Mouse (Mus musculus) hindbrain, embryonic 15.5 days (tissue): ENCODE results near the gene Mpp6. TPM values are rescaled to one million over a fixed set of nuclear protein-coding genes. Genes with fewer than 3 reads are reported as not detected.

ENCODE experiments used
- ATAC-seq: fragments of 200-750 bp; cut with Nextera tagmentation; 2 replicates; pipeline ENCODE4 v1.8.0; 2017; ENCODE audit warnings: low read depth, moderate number of reproducible peaks, moderate TSS enrichment; ENCODE audit not compliant: low FRiP score
- H3K27ac ChIP-seq: fragments of 300-500 bp; sonication (generic); replicated peaks from 2 replicates; pipeline ENCODE4 v1.5.1; 2015; ENCODE audit warnings: mild to moderate bottlenecking, inconsistent platforms
- H3K27me3 ChIP-seq: fragments of 300-500 bp; sonication (generic); 2 replicates; pipeline ENCODE4 v1.6.1; 2015; ENCODE audit warnings: control low read depth, inconsistent platforms
- H3K36me3 ChIP-seq: fragments of 300-500 bp; sonication (generic); 2 replicates; pipeline ENCODE4 v1.6.1; 2015; ENCODE audit warnings: control low read depth, inconsistent platforms
- H3K4me1 ChIP-seq: fragments of 300-500 bp; sonication (generic); replicated peaks from 2 replicates; pipeline ENCODE4 v1.6.1; 2015; ENCODE audit warnings: control low read depth, inconsistent platforms
- H3K4me2 ChIP-seq: fragments of 300-500 bp; sonication (generic); 2 replicates; pipeline ENCODE4 v1.6.1; 2015; ENCODE audit warnings: moderate library complexity, mild to moderate bottlenecking, inconsistent platforms
- H3K4me3 ChIP-seq: fragments of 300-500 bp; sonication (generic); 2 replicates; pipeline ENCODE4 v1.5.1; 2015; ENCODE audit warnings: mild to moderate bottlenecking, inconsistent platforms
- H3K9ac ChIP-seq: fragments of 300-500 bp; sonication (generic); 2 replicates; pipeline ENCODE4 v1.6.1; 2015; ENCODE audit warnings: inconsistent platforms
- H3K9me3 ChIP-seq: fragments of 300-500 bp; sonication (generic); 2 replicates; pipeline ENCODE4 v1.6.1; 2016; ENCODE audit warnings: control low read depth, inconsistent platforms
- WGBS: fragments of 180-500 bp; shearing (Covaris S2); methylation state at CpG from one replicate; pipeline ENCODE4 v1.1.7; 2015; 5-methylcytosine and 5-hydroxymethylcytosine counted together
- polyA plus RNA-seq: library from polyadenylated mRNA; unstranded; fragments of >200 nt; fragmentation: Nextera tagmentation; extraction: Ambion mirVana; gene quantifications from 2 replicates; pipeline ENCODE4 v1.2.1, GENCODE M21; 2015

The Mpp6 gene
- polyA plus RNA-seq, 1 experiment from 2014 or later, result 58.3 TPM

DNA sequence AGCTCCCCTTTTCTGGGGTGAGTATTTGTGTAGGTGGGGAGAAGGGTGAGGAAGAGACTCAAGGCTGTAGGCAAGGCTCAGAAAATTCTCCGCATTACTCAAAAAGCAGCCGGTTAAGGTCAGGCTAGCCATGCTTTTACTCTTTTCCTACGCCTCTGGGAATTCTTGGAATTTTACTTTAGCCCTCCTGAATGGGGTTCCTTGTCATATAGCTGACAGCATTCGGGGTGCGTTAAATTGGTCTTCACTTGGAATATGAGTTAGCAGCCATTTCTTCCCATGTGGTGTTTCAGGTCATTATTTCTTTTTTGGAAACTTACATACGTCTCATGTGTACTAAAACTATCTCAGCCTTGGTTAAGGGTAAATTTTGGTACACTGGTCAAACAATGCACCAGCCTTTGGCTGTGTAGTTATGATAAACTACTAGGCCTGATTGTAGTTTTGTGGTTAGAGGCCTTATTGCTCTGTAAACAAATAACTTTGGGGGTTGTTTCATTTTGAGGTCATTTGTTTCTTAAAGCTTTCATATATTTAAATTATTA is 1.1 kb downstream of the Mpp6 start:
- ATAC-seq, result no peak
- 8% methylated on average over 6 of the region's 6 CpGs for WGBS
- peak overlapping the region; percentile 90 for H3K27ac ChIP-seq
- peak overlapping the region; percentile 91 for H3K9ac ChIP-seq
- no peaks in the 10 kb centered on the region for H3K36me3 ChIP-seq
- H3K9me3 ChIP-seq, result no peaks in the 10 kb centered on the region
- no peaks in the 10 kb centered on the region for H3K27me3 ChIP-seq
- H3K4me1 ChIP-seq, result peaks cover 32% of the 10 kb centered on the region
- H3K4me2 ChIP-seq, result peak overlapping the region; percentile 76
- peak overlapping the region; percentile 96 for H3K4me3 ChIP-seq

DNA sequence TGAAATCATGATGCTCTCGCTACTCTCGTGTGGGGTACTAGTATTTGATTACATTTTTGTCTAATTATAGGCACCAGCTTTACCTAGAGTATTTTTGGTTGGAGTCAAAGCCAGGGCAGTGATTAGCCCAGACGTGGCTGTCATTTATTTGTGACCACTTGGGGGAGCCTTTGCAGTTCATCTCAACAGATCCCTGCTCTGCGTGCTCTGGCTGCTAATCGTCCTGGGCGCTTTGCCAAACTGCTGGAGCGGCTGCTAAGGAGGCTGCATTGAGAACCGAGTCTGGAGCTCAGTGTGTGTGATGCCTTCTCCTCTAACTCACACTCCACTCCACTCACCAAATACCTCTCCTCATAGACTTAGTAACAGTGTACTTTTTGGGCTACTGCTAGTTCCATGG is 2.7 kb downstream of the Mpp6 start:
- under 1% methylated on average over 8 of the region's 8 CpGs for WGBS
- H3K4me2 ChIP-seq, result peak overlapping the region; percentile 42
- peaks cover 32% of the 10 kb centered on the region for H3K4me1 ChIP-seq
- peak overlapping the region; percentile 15 for H3K4me3 ChIP-seq
- H3K36me3 ChIP-seq, result no peaks in the 10 kb centered on the region
- no peaks in the 10 kb centered on the region for H3K27me3 ChIP-seq
- peak; percentile 76 for ATAC-seq
- no peaks in the 10 kb centered on the region for H3K9me3 ChIP-seq
- H3K9ac ChIP-seq, result no peak overlapping the region
- 0 out of 2 replicates have a peak overlapping the region, but pooled peaks have one; percentile 23 for H3K27ac ChIP-seq

DNA sequence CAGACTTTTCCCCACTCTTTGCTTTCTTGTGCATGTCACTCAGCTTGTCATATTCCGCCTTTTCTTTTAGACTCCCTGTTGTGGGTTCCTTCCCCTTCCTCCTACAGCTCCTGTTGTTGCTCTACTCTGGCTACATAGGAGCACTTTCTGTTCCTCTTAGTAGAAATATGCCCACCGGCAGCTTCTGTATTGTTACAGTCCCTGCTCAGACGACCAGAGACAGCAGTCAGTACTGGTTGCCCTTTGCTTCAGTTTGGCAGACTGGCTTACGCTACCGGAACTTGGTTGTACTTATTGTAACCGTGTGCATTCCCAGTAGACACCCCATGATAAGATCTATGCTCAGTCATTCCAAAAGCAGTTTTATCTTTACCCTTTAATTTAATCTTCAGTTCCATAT is 4.2 kb downstream of the Mpp6 start:
- WGBS, result 76% methylated on average over 6 of the region's 6 CpGs
- H3K36me3 ChIP-seq, result no peaks in the 10 kb centered on the region

DNA sequence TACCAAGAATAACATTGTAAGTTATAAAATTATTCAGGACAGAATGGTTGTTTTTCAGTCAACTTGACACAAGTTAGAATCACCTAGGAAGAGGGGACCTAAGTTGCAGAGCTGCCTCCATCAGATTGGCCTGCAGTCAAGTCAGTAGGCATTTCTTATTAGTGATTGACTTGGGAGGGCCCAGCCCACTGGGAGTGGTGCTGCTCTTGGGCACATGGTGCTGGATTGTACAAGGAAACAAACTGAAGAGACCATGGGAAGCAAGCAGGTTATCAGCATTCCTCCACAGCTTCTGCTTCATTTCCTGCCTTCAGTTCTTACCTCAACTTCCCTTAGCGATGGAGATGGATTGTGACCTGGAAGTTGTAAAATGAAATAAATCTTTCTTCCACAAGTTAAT is 10.9 kb downstream of the Mpp6 start:
- no peaks in the 10 kb centered on the region for H3K36me3 ChIP-seq
- H3K9ac ChIP-seq, result no peak overlapping the region
- ATAC-seq, result no peak
- 100% methylated on average over 1 of the region's 1 CpGs for WGBS
- H3K27me3 ChIP-seq, result no peaks in the 10 kb centered on the region
- no peak overlapping the region for H3K4me2 ChIP-seq
- H3K4me3 ChIP-seq, result no peak overlapping the region
- H3K27ac ChIP-seq, result no peak overlapping the region
- no peaks in the 10 kb centered on the region for H3K9me3 ChIP-seq
- H3K4me1 ChIP-seq, result no peaks in the 10 kb centered on the region

More for the DNA sequence above, 4.2 kb downstream of the Mpp6 start:
- ATAC-seq, result no peak
- Histone ChIP-seq H3K27me3 (no peaks in the 10 kb centered on the region), H3K4me1 (peaks cover 25% of the 10 kb centered on the region), H3K27ac (no peak overlapping the region), H3K9ac (no peak overlapping the region), H3K4me2 (no peak overlapping the region), H3K4me3 (no peak overlapping the region), H3K9me3 (no peaks in the 10 kb centered on the region)

DNA sequence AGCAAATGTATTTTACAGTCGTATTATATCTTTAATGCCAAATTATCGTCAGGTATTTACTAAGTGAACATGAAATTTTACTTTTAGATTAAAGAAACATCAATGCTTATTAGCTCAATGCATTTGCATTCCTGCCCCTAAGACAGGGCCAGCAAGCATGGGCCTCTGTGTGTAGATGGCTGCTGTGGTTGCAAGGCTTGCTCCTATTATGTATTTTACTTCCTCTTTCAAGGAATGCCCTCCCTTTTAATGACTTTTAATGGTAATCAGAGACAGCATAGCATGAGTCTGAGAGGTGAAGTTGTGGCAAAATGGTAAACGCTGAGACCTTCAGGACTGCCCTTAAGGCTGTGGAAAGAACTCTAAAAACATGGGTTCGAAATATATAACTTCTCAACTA is 12.8 kb downstream of the Mpp6 start:
- Histone ChIP-seq H3K4me1 (no peaks in the 10 kb centered on the region), H3K27ac (no peak overlapping the region), H3K4me3 (no peak overlapping the region), H3K36me3 (no peaks in the 10 kb centered on the region), H3K9me3 (no peaks in the 10 kb centered on the region), H3K4me2 (no peak overlapping the region), H3K9ac (no peak overlapping the region), H3K27me3 (no peaks in the 10 kb centered on the region)
- no peak for ATAC-seq
- 94% methylated on average over 4 of the region's 4 CpGs for WGBS

DNA sequence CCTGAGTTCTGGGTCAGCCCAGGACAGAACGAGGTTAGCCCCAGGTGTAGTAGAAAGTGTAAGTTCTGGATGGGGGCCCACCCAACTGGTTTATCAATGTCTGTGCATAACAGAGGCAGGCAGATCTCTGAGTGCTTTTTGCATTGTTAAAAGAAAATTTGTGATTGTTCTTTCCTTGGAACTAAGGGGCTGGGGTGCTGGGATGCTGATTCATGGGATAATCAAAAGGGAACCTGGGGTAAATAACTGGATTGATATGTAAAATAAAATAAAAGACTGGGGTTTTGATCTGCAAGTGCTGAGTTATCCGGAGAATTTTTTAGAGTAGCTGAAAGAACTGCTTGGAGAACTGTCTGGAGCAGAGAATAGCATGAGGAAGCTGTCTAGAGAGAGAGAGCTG is 14.2 kb downstream of the Mpp6 start:
- Histone ChIP-seq H3K4me1 (no peaks in the 10 kb centered on the region), H3K4me3 (no peak overlapping the region), H3K4me2 (no peak overlapping the region), H3K9ac (no peak overlapping the region), H3K27ac (no peak overlapping the region), H3K9me3 (no peaks in the 10 kb centered on the region), H3K36me3 (no peaks in the 10 kb centered on the region), H3K27me3 (no peaks in the 10 kb centered on the region)
- 94% methylated on average over 2 of the region's 2 CpGs for WGBS
- no peak for ATAC-seq

DNA sequence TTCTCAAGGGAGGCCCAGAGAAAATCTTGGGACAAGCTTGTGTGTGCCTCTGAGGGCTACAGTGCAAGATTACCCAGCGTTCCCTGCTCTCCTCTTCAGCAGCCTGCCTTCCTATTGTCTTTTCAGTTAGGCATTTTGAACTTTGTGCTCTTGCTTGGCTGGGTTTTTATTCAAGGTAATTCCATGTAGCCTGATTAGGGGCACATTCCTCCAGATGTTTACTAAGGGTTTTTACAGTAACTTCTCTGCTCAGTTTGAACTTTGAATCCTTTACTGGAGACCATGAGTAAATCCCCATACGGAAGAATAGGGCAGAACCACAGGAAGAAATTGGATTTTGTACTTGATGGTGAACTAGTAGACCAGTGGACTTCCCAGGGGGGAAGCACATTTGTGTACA is 16.3 kb downstream of the Mpp6 start:
- Histone ChIP-seq H3K27ac (no peak overlapping the region), H3K9ac (no peak overlapping the region), H3K9me3 (no peaks in the 10 kb centered on the region), H3K4me1 (no peaks in the 10 kb centered on the region), H3K27me3 (no peaks in the 10 kb centered on the region), H3K36me3 (no peaks in the 10 kb centered on the region), H3K4me2 (no peak overlapping the region), H3K4me3 (no peak overlapping the region)
- ATAC-seq, result no peak
- 94% methylated on average over 2 of the region's 2 CpGs for WGBS

DNA sequence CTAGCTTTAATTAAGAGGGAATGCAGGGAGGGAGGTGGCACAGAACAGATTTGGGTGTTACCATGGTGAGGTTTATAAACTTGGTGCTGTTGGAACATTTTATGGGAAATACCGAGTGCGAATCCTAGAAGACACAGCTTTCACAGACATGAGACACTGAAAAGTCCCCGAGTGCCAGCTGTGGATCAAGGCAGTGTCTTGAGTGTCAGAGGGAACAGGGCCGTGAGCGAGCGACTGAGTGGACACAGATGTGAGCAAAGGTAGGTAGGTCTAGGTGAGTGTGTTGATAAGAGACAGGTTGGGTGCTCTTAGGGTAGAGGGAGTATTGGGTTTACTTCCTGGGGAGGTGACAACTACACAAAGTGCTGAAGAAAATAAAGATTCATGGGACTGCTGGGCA is 17.5 kb downstream of the Mpp6 start:
- H3K27me3 ChIP-seq, result no peaks in the 10 kb centered on the region
- H3K4me1 ChIP-seq, result no peaks in the 10 kb centered on the region
- H3K9ac ChIP-seq, result no peak overlapping the region
- H3K4me2 ChIP-seq, result no peak overlapping the region
- WGBS, result 96% methylated on average over 6 of the region's 6 CpGs
- no peak overlapping the region for H3K27ac ChIP-seq
- no peak for ATAC-seq
- H3K4me3 ChIP-seq, result no peak overlapping the region
- H3K36me3 ChIP-seq, result no peaks in the 10 kb centered on the region
- H3K9me3 ChIP-seq, result no peaks in the 10 kb centered on the region

DNA sequence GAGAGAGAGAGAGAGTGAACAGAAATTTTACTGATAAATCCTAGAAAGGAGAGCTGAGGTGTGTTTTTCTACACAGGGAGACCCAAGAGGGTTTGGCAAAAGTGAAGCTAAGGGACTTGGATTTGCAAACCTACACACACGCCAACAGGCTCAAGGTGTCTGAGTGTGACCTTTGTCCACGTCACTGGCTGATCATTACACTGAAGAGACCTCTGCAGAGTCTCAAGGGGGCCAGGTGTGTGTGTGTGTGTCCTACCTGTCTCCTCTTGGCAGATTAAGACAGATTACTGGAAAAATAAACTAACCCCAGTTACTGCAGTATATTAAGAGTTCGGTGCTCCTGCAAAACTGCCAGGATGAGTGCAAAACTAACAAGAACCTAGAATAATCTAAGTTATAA is 27.6 kb downstream of the Mpp6 start:
- no peak overlapping the region for H3K9ac ChIP-seq
- 90% methylated on average over 3 of the region's 3 CpGs for WGBS
- no peak overlapping the region for H3K4me3 ChIP-seq
- H3K27me3 ChIP-seq, result no peaks in the 10 kb centered on the region
- H3K4me1 ChIP-seq, result no peaks in the 10 kb centered on the region
- no peak overlapping the region for H3K4me2 ChIP-seq
- no peaks in the 10 kb centered on the region for H3K36me3 ChIP-seq
- no peaks in the 10 kb centered on the region for H3K9me3 ChIP-seq
- no peak overlapping the region for H3K27ac ChIP-seq
- no peak for ATAC-seq

DNA sequence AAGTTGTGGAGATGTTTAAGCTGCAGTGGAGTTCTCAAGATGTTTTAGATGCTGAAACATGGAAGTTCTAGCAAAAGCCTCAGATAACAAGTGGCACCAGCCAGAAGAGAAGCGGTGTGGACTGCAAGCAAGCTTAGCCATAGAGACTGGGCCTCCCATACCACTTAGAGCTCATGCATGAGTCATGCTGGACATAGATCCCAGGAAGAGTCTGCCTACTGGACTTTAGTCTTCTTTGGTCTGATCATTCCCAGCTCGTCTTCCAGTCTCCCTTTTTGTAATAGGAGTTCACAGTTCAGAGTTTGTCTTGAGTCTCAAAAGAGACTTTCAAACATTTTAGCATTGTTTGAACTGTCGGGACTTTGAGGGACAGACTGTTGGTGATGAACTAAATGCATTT is 29.5 kb downstream of the Mpp6 start:
- no peak for ATAC-seq
- 84% methylated on average over 3 of the region's 3 CpGs for WGBS
- no peaks in the 10 kb centered on the region for H3K4me1 ChIP-seq
- no peaks in the 10 kb centered on the region for H3K9me3 ChIP-seq
- no peaks in the 10 kb centered on the region for H3K36me3 ChIP-seq
- H3K9ac ChIP-seq, result no peak overlapping the region
- no peak overlapping the region for H3K27ac ChIP-seq
- H3K4me3 ChIP-seq, result no peak overlapping the region
- H3K4me2 ChIP-seq, result no peak overlapping the region
- no peaks in the 10 kb centered on the region for H3K27me3 ChIP-seq

DNA sequence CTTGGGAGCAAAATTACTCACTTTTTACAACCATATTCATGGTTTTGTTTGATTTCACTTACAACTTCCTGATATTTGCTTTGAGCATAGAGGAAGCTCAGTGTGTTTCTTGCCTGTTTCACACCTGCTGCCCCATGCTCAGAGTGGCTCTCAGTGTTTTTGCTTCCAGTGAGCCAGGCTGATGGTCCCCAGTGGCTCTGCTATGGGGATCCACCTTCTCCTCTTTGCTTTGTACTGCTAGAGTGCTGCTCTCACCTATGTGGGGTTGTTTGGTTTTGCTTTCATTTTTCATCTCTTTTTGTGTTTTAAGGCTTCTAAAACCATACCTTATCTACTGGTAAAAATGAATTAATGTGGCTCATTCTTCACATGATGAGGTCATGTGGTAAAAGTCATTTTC is 36.1 kb downstream of the Mpp6 start:
- no peaks in the 10 kb centered on the region for H3K27me3 ChIP-seq
- ATAC-seq, result no peak
- no peaks in the 10 kb centered on the region for H3K9me3 ChIP-seq
- no peaks in the 10 kb centered on the region for H3K36me3 ChIP-seq
- no peak overlapping the region for H3K27ac ChIP-seq
- H3K4me1 ChIP-seq, result no peaks in the 10 kb centered on the region
- H3K4me2 ChIP-seq, result no peak overlapping the region
- no peak overlapping the region for H3K9ac ChIP-seq
- H3K4me3 ChIP-seq, result no peak overlapping the region

DNA sequence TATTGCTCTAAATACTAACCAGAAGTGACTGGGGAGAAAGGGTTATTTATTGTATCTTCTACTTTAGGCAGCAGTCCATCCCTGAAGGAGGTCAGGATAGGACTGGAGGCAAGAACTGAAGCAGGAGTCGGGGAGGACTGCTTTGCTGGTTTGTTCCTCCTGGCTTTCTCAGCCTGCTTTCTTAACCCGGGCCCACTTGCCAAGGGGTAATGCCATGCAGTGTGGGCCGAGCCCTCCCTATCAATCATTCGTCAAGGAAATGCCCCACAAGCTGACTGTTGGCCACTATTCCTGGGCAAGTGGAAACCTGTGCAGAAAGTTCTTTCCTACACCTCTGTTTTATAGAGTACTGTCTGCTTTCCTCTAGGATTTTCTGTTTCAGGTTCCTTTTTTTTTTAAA is 39.3 kb downstream of the Mpp6 start:
- Histone ChIP-seq H3K27me3 (no peaks in the 10 kb centered on the region), H3K4me2 (no peak overlapping the region), H3K36me3 (no peaks in the 10 kb centered on the region), H3K27ac (no peak overlapping the region), H3K9me3 (no peaks in the 10 kb centered on the region), H3K9ac (no peak overlapping the region), H3K4me1 (no peaks in the 10 kb centered on the region), H3K4me3 (no peak overlapping the region)
- no peak for ATAC-seq
- 89% methylated on average over 4 of the region's 4 CpGs for WGBS

DNA sequence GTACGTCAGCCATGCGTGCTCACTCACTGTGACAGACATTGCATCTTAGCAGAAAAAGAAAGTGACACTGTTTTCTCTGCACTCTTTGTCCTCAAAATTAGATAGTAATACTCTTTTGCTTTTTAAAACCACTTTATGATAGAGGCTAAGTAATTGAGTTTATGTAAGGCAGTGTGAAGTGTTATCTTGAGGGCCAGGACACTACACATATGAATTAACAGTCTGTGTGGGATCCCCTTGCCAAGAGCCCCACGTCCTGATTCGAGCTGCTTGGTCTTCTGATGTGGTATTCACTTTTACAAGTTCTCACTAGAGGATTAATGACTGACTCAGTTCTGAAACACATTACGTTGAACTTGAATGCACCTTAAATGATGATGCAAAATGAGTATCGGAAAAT is 49.8 kb downstream of the Mpp6 start:
- Histone ChIP-seq H3K27ac (no peak overlapping the region), H3K9me3 (no peaks in the 10 kb centered on the region), H3K36me3 (no peaks in the 10 kb centered on the region), H3K9ac (no peak overlapping the region), H3K4me1 (no peaks in the 10 kb centered on the region), H3K4me3 (no peak overlapping the region), H3K4me2 (no peak overlapping the region), H3K27me3 (no peaks in the 10 kb centered on the region)
- 73% methylated on average over 6 of the region's 6 CpGs for WGBS
- no peak for ATAC-seq
